Mouse (Mus musculus) thymus, postnatal 25 days (tissue): Measurements from ENCODE around the gene Acot2.
A peak's percentile ranks its signal among the peaks of the same experiment; 100 is the strongest.
"Not testable (repeated sequence)": the region's sequence is repeated elsewhere in the genome, so short reads cannot be mapped to it uniquely, and the experiment has no call there.

Experiments
- DNase-seq: peaks from one replicate; pipeline ENCODE4 v3.0.0; 2022

Acot2 gene

GRCm38 (mm10) chr12:83998341-83999107 is 10.9 kb downstream of the Acot2 start:
- no peak for DNase-seq

GRCm38 (mm10) chr12:83999237-83999636 is 11.6 kb downstream of the Acot2 start:
- DNase-seq = not testable (repeated sequence)

GRCm38 (mm10) chr12:84000418-84000817 is 12.8 kb downstream of the Acot2 start:
- no peak for DNase-seq

- no peak for DNase-seq
Observed at GRCm38 (mm10) chr12:84003866-84004265, 16.2 kb downstream of the Acot2 start.

GRCm38 (mm10) chr12:84008251-84008650 is 20.6 kb downstream of the Acot2 start:
- DNase-seq = no peak

- no peak for DNase-seq
Observed at GRCm38 (mm10) chr12:84008729-84009128, 21.1 kb downstream of the Acot2 start.

GRCm38 (mm10) chr12:84009171-84009965 is 21.7 kb downstream of the Acot2 start, which contains the start of gene Acot1:
Gene Acot1 (plus strand): TSS chr12:84009490.
- peak; percentile 42 for DNase-seq

GRCm38 (mm10) chr12:84010201-84010600 is 22.5 kb downstream of the Acot2 start:
- DNase-seq = no peak

GRCm38 (mm10) chr12:84011251-84012040 is 23.8 kb downstream of the Acot2 start:
- DNase-seq = no peak

GRCm38 (mm10) chr12:84013130-84013529 is 25.5 kb downstream of the Acot2 start:
- no peak for DNase-seq

GRCm38 (mm10) chr12:84013701-84014100 is 26.0 kb downstream of the Acot2 start:
- DNase-seq = no peak

GRCm38 (mm10) chr12:84020528-84020927 is 32.9 kb downstream of the Acot2 start:
- not testable (repeated sequence) for DNase-seq

GRCm38 (mm10) chr12:84022266-84022665 is 34.6 kb downstream of the Acot2 start:
- DNase-seq = not testable (repeated sequence)

- no peak for DNase-seq
Observed at GRCm38 (mm10) chr12:84023052-84023745, 35.5 kb downstream of the Acot2 start.

- DNase-seq = no peak
Observed at GRCm38 (mm10) chr12:84025888-84026287, 38.2 kb downstream of the Acot2 start.

GRCm38 (mm10) chr12:84028328-84028727 is 40.7 kb downstream of the Acot2 start:
- DNase-seq = not testable (repeated sequence)

- DNase-seq = not testable (repeated sequence)
Observed at GRCm38 (mm10) chr12:84029043-84029442, 41.4 kb downstream of the Acot2 start.

GRCm38 (mm10) chr12:84030659-84031332 is 43.1 kb downstream of the Acot2 start:
- DNase-seq = peak; percentile 73

GRCm38 (mm10) chr12:84032854-84033253 is 45.2 kb downstream of the Acot2 start:
- no peak for DNase-seq

GRCm38 (mm10) chr12:84033302-84033701 is 45.6 kb downstream of the Acot2 start:
- DNase-seq = not testable (repeated sequence)

GRCm38 (mm10) chr12:84034108-84034507 is 46.4 kb downstream of the Acot2 start:
- no peak for DNase-seq

GRCm38 (mm10) chr12:84038241-84038640 is 50.6 kb downstream of the Acot2 start, which contains the start of gene Acot4:
Gene Acot4 (plus strand): TSS chr12:84038379.
- not testable (repeated sequence) for DNase-seq
